Mouse (Mus musculus) heart, embryonic 12.5 days (tissue): ENCODE data around the gene Tmem161a. TPM values are rescaled to one million over a fixed set of nuclear protein-coding genes. Genes with fewer than 3 reads are reported as not detected.

Source experiments
- ATAC-seq: fragments of 200-750 bp; cut with Nextera tagmentation; 2 replicates; pipeline ENCODE4 v1.8.0; 2017; ENCODE audit warnings: moderate TSS enrichment, moderate library complexity; ENCODE audit not compliant: insufficient number of reproducible peaks, low FRiP score
- H3K27ac ChIP-seq: fragments of 300-500 bp; sonication (generic); 2 replicates; pipeline ENCODE4 v1.5.1; 2016; ENCODE audit warnings: mild to moderate bottlenecking, moderate library complexity; ENCODE audit not compliant: poor library complexity, severe bottlenecking
- H3K27me3 ChIP-seq: fragments of 300-500 bp; sonication (generic); replicated peaks from 2 replicates; pipeline ENCODE4 v1.6.1; 2016; ENCODE audit warnings: mild to moderate bottlenecking, moderate library complexity
- H3K36me3 ChIP-seq: fragments of 300-500 bp; sonication (generic); 2 replicates; pipeline ENCODE4 v1.6.1; 2016; ENCODE audit warnings: mild to moderate bottlenecking, moderate library complexity
- H3K4me1 ChIP-seq: fragments of 300-500 bp; sonication (generic); replicated peaks from 2 replicates; pipeline ENCODE4 v1.6.1; 2016; ENCODE audit warnings: mild to moderate bottlenecking
- H3K4me2 ChIP-seq: fragments of 300-500 bp; sonication (generic); 2 replicates; pipeline ENCODE4 v1.6.1; 2016; ENCODE audit warnings: mild to moderate bottlenecking, moderate library complexity
- H3K4me3 ChIP-seq: fragments of 300-500 bp; sonication (generic); 2 replicates; pipeline ENCODE4 v1.5.1; 2016; ENCODE audit warnings: mild to moderate bottlenecking
- H3K9ac ChIP-seq: fragments of 300-500 bp; sonication (generic); 2 replicates; pipeline ENCODE4 v1.6.1; 2016; ENCODE audit warnings: mild to moderate bottlenecking, moderate library complexity
- H3K9me3 ChIP-seq: fragments of 300-500 bp; sonication (generic); replicated peaks from 2 replicates; pipeline ENCODE4 v1.6.1; 2016; ENCODE audit warnings: mild to moderate bottlenecking, moderate library complexity
- WGBS: fragments of 180-500 bp; shearing (Covaris S2); methylation state at CpG from one replicate; pipeline ENCODE4 v1.1.7; 2016; 5-methylcytosine and 5-hydroxymethylcytosine counted together
- polyA plus RNA-seq: library from polyadenylated mRNA; unstranded; fragments of >200 nt; fragmentation: Nextera tagmentation; extraction: Ambion mirVana; gene quantifications from 2 replicates; pipeline ENCODE4 v1.2.1, GENCODE M21; 2016

Gene Tmem161a
- polyA plus RNA-seq, 1 experiment from 2014 or later = 100 TPM

DNA sequence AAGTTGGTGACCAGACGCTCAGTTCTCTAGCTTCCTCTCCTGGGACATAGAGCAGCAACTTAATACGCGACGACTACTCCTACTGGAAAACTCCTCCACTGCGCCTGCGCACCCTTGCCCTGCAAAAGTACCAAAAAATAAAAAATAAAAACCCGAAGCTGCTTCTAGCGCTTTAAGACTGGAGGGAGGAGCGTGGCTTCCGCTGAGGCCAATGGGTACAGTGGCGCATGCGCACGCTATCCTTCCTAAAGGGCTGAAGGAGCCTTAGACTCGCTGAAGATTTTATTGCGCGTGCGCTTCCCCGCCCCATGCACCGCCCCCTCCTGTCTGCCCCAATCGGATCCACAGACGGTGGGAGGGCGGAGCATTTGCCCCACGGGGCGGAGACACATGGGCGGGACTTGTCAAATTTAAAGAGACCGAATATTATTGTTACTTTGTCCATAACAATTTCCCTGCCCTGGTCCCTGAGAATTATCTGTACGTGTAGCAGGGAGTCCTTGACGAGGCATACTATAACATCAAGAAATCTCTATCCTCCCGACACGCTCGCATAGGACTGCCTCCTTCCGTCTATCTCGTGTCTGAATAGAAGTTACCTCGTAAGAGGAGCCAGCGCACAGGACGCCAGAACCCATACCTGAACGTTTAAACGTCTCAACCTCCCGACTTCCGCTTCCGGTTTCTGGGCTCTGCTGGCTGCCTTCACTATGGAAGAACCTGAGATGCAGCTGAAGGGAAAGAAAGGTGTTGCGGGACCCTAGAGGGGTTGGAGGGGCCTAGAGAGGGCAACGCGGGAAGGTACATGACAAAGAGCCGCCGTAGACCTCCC is 32.9 kb upstream of the Tmem161a start, which contains the start of the genes Rfxank, Borcs8 and Mef2b:
Rfxank (minus strand) TSS at position 129 of the 832 bp plus-strand sequence.
Borcs8 (plus strand) TSS at position 474 of the 832 bp plus-strand sequence.
Mef2b (plus strand) TSS at position 686 of the 832 bp plus-strand sequence.
- H3K9me3 ChIP-seq = no peaks in the 10 kb centered on the region
- peak within 1 kb of the TSS; percentile 73 for H3K4me2 ChIP-seq
- H3K9ac ChIP-seq = peak within 1 kb of the TSS; percentile 74
- WGBS = under 1% methylated on average over 46 of the region's 46 CpGs
- no peaks in the 10 kb centered on the region for H3K27me3 ChIP-seq
- H3K4me1 ChIP-seq = peaks cover 27% of the 10 kb centered on the region
- H3K27ac ChIP-seq = peak within 1 kb of the TSS; percentile 59
- peak within 1 kb of the TSS; percentile 64 for H3K4me3 ChIP-seq
- ATAC-seq = peak; percentile 98
- H3K36me3 ChIP-seq = peaks cover 46% of the 10 kb centered on the region

DNA sequence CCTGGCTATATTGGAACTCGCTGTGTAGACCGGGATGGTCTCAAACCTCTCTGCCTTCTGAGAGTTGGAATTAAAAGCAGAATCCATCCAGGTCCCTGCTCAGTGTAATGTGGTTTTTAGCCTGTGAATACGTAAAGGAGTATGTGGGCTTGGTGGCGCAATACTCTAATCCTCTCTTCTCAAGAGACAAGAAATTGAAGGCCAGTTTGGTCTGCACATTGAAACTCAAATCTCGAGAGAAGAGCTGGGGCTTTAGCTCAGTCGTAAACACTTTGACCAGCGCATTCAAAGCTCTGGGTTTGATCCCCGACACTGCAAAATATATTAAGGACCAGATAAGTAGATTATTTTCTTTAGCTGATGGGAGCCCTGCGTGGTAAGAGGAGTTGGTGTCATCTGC is 32.2 kb upstream of the Tmem161a start:
- peaks cover 46% of the 10 kb centered on the region for H3K36me3 ChIP-seq
- H3K4me2 ChIP-seq = peak overlapping the region; percentile 73
- peak overlapping the region; percentile 64 for H3K4me3 ChIP-seq
- peaks cover 23% of the 10 kb centered on the region for H3K4me1 ChIP-seq
- WGBS = 9% methylated on average over 9 of the region's 9 CpGs
- H3K27ac ChIP-seq = peak overlapping the region; percentile 53
- no peak for ATAC-seq
- H3K27me3 ChIP-seq = no peaks in the 10 kb centered on the region
- H3K9ac ChIP-seq = peak overlapping the region; percentile 74
- H3K9me3 ChIP-seq = no peaks in the 10 kb centered on the region

DNA sequence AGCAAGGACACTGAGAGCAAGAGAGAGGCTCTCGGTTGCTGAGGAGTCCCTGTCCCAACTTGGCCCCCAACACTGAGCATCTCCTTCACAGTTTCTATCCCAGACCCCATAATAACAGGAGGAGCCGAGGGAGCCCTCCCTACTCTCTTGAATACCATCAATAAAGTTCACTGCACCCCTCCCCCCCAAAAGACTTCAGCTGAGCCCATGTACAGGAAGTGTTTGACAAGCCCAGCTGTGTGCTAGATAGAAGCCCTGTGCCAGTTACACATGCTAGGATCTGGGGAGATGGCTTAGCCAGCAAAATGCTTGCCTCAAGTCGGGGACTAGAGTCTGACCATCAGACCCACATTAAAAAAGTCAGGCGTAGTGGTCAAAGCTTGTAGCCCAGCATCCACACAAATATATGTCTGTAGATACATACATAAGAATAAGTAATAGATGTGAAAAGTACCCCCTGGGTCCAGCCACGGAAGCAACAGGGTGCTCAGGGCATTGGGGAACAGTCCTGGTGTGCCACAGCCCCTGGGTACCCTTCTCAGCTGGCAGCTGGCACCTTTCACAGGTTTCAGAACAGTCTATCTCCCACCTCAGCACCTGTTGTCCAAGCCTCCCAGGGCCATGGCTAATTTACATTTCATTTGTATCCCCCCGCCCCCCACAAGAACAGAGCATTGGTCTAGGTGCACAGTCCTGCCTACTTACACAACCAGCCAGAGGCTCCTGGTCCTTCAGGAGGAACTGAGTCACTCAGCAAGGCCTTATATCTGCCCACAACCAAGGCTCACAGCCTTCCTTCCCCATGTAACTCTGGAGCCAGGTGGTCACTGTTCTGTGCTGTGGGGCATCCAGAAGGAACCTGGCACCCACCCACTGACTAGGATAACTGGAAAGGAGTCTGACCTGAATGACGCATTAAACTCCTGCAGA is 24.2 kb upstream of the Tmem161a start:
- no peaks in the 10 kb centered on the region for H3K9me3 ChIP-seq
- H3K27ac ChIP-seq = no peak overlapping the region
- no peak overlapping the region for H3K4me3 ChIP-seq
- 83% methylated on average over 7 of the region's 7 CpGs for WGBS
- peaks cover 18% of the 10 kb centered on the region for H3K27me3 ChIP-seq
- H3K4me1 ChIP-seq = 0 out of 2 replicates have a peak, but pooled peaks cover 7% of the 10 kb centered on the region
- H3K4me2 ChIP-seq = no peak overlapping the region
- no peak for ATAC-seq
- H3K9ac ChIP-seq = no peak overlapping the region
- H3K36me3 ChIP-seq = peaks cover 44% of the 10 kb centered on the region

DNA sequence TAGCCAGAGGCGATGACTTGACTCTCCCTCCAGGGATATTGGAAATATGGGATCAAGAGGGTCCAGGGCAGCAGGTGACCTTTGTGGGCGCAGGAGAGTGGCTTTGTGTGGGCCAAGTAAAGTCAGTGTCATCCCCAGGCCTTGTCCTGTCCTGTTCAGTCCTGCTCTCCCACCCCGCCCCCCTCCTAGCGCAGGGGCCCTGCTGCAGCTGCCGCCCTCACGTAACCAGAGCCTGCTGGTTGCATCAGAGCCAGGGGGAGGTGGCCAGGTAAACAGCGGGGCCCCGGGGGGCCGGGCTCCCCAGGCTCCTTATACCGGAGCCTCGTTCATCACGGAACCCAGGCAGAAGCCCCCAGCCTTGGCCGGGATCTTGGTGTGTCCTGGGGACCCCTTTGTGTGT is 22.0 kb upstream of the Tmem161a start:
- Histone ChIP-seq H3K4me2 (no peak overlapping the region), H3K27me3 (peaks cover 32% of the 10 kb centered on the region), H3K9me3 (no peaks in the 10 kb centered on the region), H3K9ac (no peak overlapping the region), H3K4me1 (0 out of 2 replicates have a peak, but pooled peaks cover 7% of the 10 kb centered on the region), H3K4me3 (no peak overlapping the region), H3K27ac (no peak overlapping the region), H3K36me3 (peaks cover 21% of the 10 kb centered on the region)
- ATAC-seq = no peak
- WGBS = 17% methylated on average over 13 of the region's 13 CpGs

GRCm38 (mm10) chr8:70152537-70153257 is 19.5 kb upstream of the Tmem161a start:
- WGBS = 10% methylated on average over 18 of the region's 22 CpGs
- peak; percentile 88 for ATAC-seq
- 0 out of 2 replicates have a peak, but pooled peaks cover 7% of the 10 kb centered on the region for H3K4me1 ChIP-seq
- peaks cover 53% of the 10 kb centered on the region for H3K27me3 ChIP-seq
- no peaks in the 10 kb centered on the region for H3K9me3 ChIP-seq
- H3K27ac ChIP-seq = no peak overlapping the region
- H3K36me3 ChIP-seq = no peaks in the 10 kb centered on the region
- no peak overlapping the region; the same call in 1 of the 2 replicates for H3K4me3 ChIP-seq
- H3K9ac ChIP-seq = no peak overlapping the region
- peak overlapping the region; percentile 57 for H3K4me2 ChIP-seq

- Histone ChIP-seq H3K4me2 (no peak overlapping the region), H3K36me3 (no peaks in the 10 kb centered on the region), H3K4me3 (no peak overlapping the region), H3K27me3 (peaks cover 45% of the 10 kb centered on the region), H3K4me1 (0 out of 2 replicates have a peak, but pooled peaks cover 6% of the 10 kb centered on the region), H3K27ac (no peak overlapping the region), H3K9me3 (no peaks in the 10 kb centered on the region), H3K9ac (no peak overlapping the region)
- 84% methylated on average over 1 of the region's 1 CpGs for WGBS
- ATAC-seq = no peak
These were observed 14.8 kb upstream of the Tmem161a start for GRCm38 (mm10) chr8:70157240-70157800.

DNA sequence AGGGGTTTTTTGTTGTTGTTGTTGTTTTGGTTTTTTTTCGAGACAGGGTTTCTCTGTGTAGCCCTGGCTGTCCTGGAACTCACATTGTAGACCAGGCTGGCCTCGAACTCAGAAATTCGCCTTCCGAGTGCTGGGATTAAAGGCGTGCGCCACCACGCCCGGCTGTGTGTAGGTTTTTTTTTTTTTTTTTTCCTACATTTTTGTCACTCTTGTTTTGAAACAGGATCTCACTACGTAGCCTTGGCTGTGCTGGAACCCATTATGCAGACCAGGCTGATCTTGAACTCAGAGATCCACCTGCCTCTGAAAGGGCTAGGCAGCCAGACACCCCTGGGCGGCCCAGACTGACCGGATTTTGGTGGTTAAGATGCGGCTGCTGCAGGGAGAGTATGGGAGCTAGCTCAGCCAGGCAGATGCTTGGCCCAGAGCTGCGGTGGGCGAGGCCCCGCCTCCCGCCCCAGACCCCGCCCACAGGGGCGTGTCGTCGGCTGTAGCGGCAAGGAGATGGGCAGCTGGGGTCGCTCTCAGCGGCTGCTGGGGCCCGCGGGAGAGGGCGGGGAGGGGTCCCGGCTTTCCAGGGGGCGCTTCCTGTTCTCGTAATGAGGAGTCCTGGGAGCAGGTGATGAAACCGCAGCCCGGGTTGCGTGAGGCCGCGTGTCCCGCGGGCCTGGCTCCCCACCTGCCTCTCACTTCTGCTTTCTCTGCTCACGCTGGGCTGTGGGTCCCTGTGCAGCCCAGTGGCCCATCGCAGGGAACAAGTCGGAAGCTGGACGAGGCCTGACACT is 13.9 kb upstream of the Tmem161a start:
- peak overlapping the region; percentile 59 for H3K4me3 ChIP-seq
- no peaks in the 10 kb centered on the region for H3K4me1 ChIP-seq
- peak; percentile 82 for ATAC-seq
- no peaks in the 10 kb centered on the region for H3K36me3 ChIP-seq
- 12% methylated on average over 39 of the region's 40 CpGs for WGBS
- H3K9ac ChIP-seq = peak overlapping the region; percentile 54
- no peak overlapping the region for H3K27ac ChIP-seq
- H3K27me3 ChIP-seq = peaks cover 45% of the 10 kb centered on the region
- H3K9me3 ChIP-seq = no peaks in the 10 kb centered on the region
- peak overlapping the region; percentile 87 for H3K4me2 ChIP-seq

DNA sequence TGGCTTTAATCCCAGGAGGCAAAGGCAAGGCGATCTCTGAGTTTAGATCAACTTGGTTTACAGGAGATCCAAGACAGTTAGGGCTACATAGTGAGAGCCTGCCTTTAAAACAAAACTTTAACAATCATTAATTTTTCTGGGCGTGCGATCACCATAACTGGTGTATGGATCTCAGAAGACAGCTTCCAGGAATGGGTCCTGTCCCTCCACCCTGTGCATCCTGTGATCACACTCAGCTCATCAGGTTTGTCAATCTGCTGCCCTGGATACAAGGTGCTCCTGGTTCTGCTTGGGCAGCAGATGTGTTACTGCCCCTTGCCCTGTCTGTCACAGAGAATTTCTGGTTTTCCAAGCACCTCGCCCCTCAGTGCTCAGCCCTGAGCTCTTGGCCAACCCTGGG is 12.9 kb upstream of the Tmem161a start:
- WGBS = 81% methylated on average over 4 of the region's 4 CpGs
- peaks cover 49% of the 10 kb centered on the region for H3K27me3 ChIP-seq
- no peaks in the 10 kb centered on the region for H3K9me3 ChIP-seq
- H3K4me2 ChIP-seq = no peak overlapping the region
- H3K9ac ChIP-seq = no peak overlapping the region
- H3K27ac ChIP-seq = no peak overlapping the region
- H3K4me1 ChIP-seq = no peaks in the 10 kb centered on the region
- no peak overlapping the region for H3K4me3 ChIP-seq
- no peak for ATAC-seq
- no peaks in the 10 kb centered on the region for H3K36me3 ChIP-seq

DNA sequence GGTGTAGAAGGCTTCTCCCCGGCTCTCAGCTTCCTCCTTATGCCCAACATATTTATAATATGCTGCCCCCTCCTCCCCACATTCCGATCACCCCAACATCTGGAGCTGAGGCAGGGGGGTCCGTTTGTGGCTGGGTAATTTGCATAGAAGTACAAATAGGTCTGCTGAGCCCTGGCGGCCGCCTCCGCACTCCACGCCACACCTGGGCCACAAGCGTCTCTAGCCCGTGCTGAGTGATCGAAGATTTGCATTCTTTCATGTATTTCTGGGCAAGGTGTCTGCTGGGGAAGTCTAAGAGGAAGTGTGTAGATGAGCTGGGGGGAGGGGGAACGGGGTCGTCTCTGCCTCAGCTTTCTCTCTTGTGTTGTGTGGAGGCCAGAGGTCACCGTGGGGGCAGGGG is 12.1 kb upstream of the Tmem161a start:
- Histone ChIP-seq H3K4me2 (no peak overlapping the region), H3K9me3 (no peaks in the 10 kb centered on the region), H3K4me3 (no peak overlapping the region), H3K27me3 (peaks cover 53% of the 10 kb centered on the region), H3K36me3 (no peaks in the 10 kb centered on the region), H3K4me1 (no peaks in the 10 kb centered on the region), H3K27ac (no peak overlapping the region), H3K9ac (no peak overlapping the region)
- ATAC-seq = no peak
- 59% methylated on average over 13 of the region's 13 CpGs for WGBS

GRCm38 (mm10) chr8:70163316-70163715 is 8.8 kb upstream of the Tmem161a start:
- Histone ChIP-seq H3K4me2 (no peak overlapping the region), H3K4me3 (no peak overlapping the region), H3K27me3 (peaks cover 57% of the 10 kb centered on the region), H3K36me3 (no peaks in the 10 kb centered on the region), H3K4me1 (peaks cover 5% of the 10 kb centered on the region; the same call in 1 of the 2 replicates), H3K9me3 (no peaks in the 10 kb centered on the region), H3K27ac (no peak overlapping the region), H3K9ac (no peak overlapping the region)
- WGBS = 85% methylated on average over 3 of the region's 3 CpGs
- ATAC-seq = no peak
